Mouse (Mus musculus): Measurements from ENCODE around the gene Tnnc2. TPM values are rescaled to one million over a fixed set of nuclear protein-coding genes. Genes with fewer than 3 reads are reported as not detected.
"Not testable (repeated sequence)": the region's sequence is repeated elsewhere in the genome, so short reads cannot be mapped to it uniquely, and the experiment has no call there.

Tnnc2 gene
- polyA plus RNA-seq, 1 experiment from 2014 or later = not detected

- not testable (repeated sequence) for H3K9me3 ChIP-seq (ENCODE audit: low read depth, low read length); ATAC-seq (ENCODE audit: insufficient read depth); H3K27ac ChIP-seq (ENCODE audit: low read depth); H3K27me3 ChIP-seq (ENCODE audit: insufficient read depth, low read length); H3K4me1 ChIP-seq (ENCODE audit: insufficient read depth); H3K4me3 ChIP-seq (ENCODE audit: low read depth, low read length); H3K9ac ChIP-seq; H3K4me2 ChIP-seq
- 80% methylated on average over 6 of the region's 6 CpGs for WGBS
- peak; percentile 38 for DNase-seq
- peaks cover 61% of the 10 kb centered on the region for H3K36me3 ChIP-seq (ENCODE audit: insufficient read depth)
- TF ChIP-seq CTCF (IDR thresholded peaks at IDR 0.05; ENCODE audit: low read depth) = peak; percentile 35
Measured at GRCm38 (mm10) chr2:164798554-164798953, 18.8 kb upstream of the Tnnc2 start.

GRCm38 (mm10) chr2:164795868-164796267 is 16.1 kb upstream of the Tnnc2 start:
- H3K36me3 ChIP-seq (ENCODE audit: insufficient read depth) = peaks cover 81% of the 10 kb centered on the region
- no peak overlapping the region for H3K27ac ChIP-seq (ENCODE audit: low read depth)
- no peaks in the 10 kb centered on the region for H3K27me3 ChIP-seq (ENCODE audit: insufficient read depth, low read length)
- H3K4me2 ChIP-seq = no peak overlapping the region
- no peak for TF ChIP-seq CTCF (IDR thresholded peaks at IDR 0.05; ENCODE audit: low read depth)
- WGBS = 74% methylated on average over 4 of the region's 4 CpGs
- ATAC-seq (ENCODE audit: insufficient read depth) = no peak
- H3K9ac ChIP-seq = no peak overlapping the region
- DNase-seq = no peak
- H3K4me3 ChIP-seq (ENCODE audit: low read depth, low read length) = no peak overlapping the region
- H3K9me3 ChIP-seq (ENCODE audit: low read depth, low read length) = no peaks in the 10 kb centered on the region
- no peaks in the 10 kb centered on the region for H3K4me1 ChIP-seq (ENCODE audit: insufficient read depth)

- Histone ChIP-seq H3K4me2 (no peak overlapping the region), H3K4me3 (ENCODE audit: low read depth, low read length) (no peak overlapping the region), H3K36me3 (ENCODE audit: insufficient read depth) (peaks cover 79% of the 10 kb centered on the region), H3K4me1 (ENCODE audit: insufficient read depth) (no peaks in the 10 kb centered on the region), H3K27me3 (ENCODE audit: insufficient read depth, low read length) (no peaks in the 10 kb centered on the region), H3K9me3 (ENCODE audit: low read depth, low read length) (no peaks in the 10 kb centered on the region), H3K9ac (no peak overlapping the region), H3K27ac (ENCODE audit: low read depth) (no peak overlapping the region)
- ATAC-seq (ENCODE audit: insufficient read depth) (peak; percentile 56; the same call in 1 of the 2 replicates), DNase-seq (peak; percentile 96)
- WGBS = 27% methylated on average over 5 of the region's 5 CpGs
- TF ChIP-seq CTCF (IDR thresholded peaks at IDR 0.05; ENCODE audit: low read depth) = peak; percentile 88
Measured at GRCm38 (mm10) chr2:164794293-164794692, 14.5 kb upstream of the Tnnc2 start.

- Histone ChIP-seq H3K9ac (no peak overlapping the region), H3K36me3 (ENCODE audit: insufficient read depth) (peaks cover 80% of the 10 kb centered on the region), H3K4me3 (ENCODE audit: low read depth, low read length) (no peak overlapping the region), H3K4me1 (ENCODE audit: insufficient read depth) (no peaks in the 10 kb centered on the region), H3K4me2 (no peak overlapping the region), H3K27me3 (ENCODE audit: insufficient read depth, low read length) (no peaks in the 10 kb centered on the region), H3K9me3 (ENCODE audit: low read depth, low read length) (no peaks in the 10 kb centered on the region), H3K27ac (ENCODE audit: low read depth) (no peak overlapping the region)
- DNase-seq = peak; percentile 29
- TF ChIP-seq CTCF (IDR thresholded peaks at IDR 0.05; ENCODE audit: low read depth) = no peak; the same call in 1 of the 2 replicates
- 0 out of 2 replicates have a peak, but pooled peaks have one; percentile 15 for ATAC-seq (ENCODE audit: insufficient read depth)
- 92% methylated on average over 2 of the region's 2 CpGs for WGBS
Measured at GRCm38 (mm10) chr2:164793772-164794171, 14.0 kb upstream of the Tnnc2 start.

- no peaks in the 10 kb centered on the region for H3K9me3 ChIP-seq (ENCODE audit: low read depth, low read length)
- no peaks in the 10 kb centered on the region for H3K4me1 ChIP-seq (ENCODE audit: insufficient read depth)
- H3K9ac ChIP-seq = no peak overlapping the region
- ATAC-seq (ENCODE audit: insufficient read depth) (0 out of 2 replicates have a peak, but pooled peaks have one; percentile 13), DNase-seq (peak; percentile 77)
- H3K27me3 ChIP-seq (ENCODE audit: insufficient read depth, low read length) = no peaks in the 10 kb centered on the region
- peaks cover 79% of the 10 kb centered on the region for H3K36me3 ChIP-seq (ENCODE audit: insufficient read depth)
- H3K4me3 ChIP-seq (ENCODE audit: low read depth, low read length) = no peak overlapping the region
- H3K4me2 ChIP-seq = no peak overlapping the region
- WGBS = 65% methylated on average over 3 of the region's 3 CpGs
- H3K27ac ChIP-seq (ENCODE audit: low read depth) = no peak overlapping the region
- TF ChIP-seq CTCF (IDR thresholded peaks at IDR 0.05; ENCODE audit: low read depth) = peak; percentile 84
Measured at GRCm38 (mm10) chr2:164793236-164793635, 13.5 kb upstream of the Tnnc2 start.

GRCm38 (mm10) chr2:164792400-164793190 is 12.8 kb upstream of the Tnnc2 start:
- DNase-seq (no peak), ATAC-seq (ENCODE audit: insufficient read depth) (no peak)
- TF ChIP-seq CTCF (IDR thresholded peaks at IDR 0.05; ENCODE audit: low read depth) = no peak
- no peak overlapping the region for H3K4me2 ChIP-seq
- no peaks in the 10 kb centered on the region for H3K9me3 ChIP-seq (ENCODE audit: low read depth, low read length)
- H3K36me3 ChIP-seq (ENCODE audit: insufficient read depth) = peaks cover 74% of the 10 kb centered on the region
- H3K9ac ChIP-seq = no peak overlapping the region
- H3K27ac ChIP-seq (ENCODE audit: low read depth) = no peak overlapping the region
- H3K4me3 ChIP-seq (ENCODE audit: low read depth, low read length) = no peak overlapping the region
- WGBS = 87% methylated on average over 12 of the region's 12 CpGs
- no peaks in the 10 kb centered on the region for H3K4me1 ChIP-seq (ENCODE audit: insufficient read depth)
- H3K27me3 ChIP-seq (ENCODE audit: insufficient read depth, low read length) = no peaks in the 10 kb centered on the region

- Histone ChIP-seq H3K27me3 (ENCODE audit: insufficient read depth, low read length) (no peaks in the 10 kb centered on the region), H3K4me2 (no peak overlapping the region), H3K27ac (ENCODE audit: low read depth) (no peak overlapping the region), H3K9me3 (ENCODE audit: low read depth, low read length) (no peaks in the 10 kb centered on the region), H3K4me3 (ENCODE audit: low read depth, low read length) (no peak overlapping the region), H3K36me3 (ENCODE audit: insufficient read depth) (peaks cover 68% of the 10 kb centered on the region), H3K4me1 (ENCODE audit: insufficient read depth) (0 out of 2 replicates have a peak, but pooled peaks cover 4% of the 10 kb centered on the region), H3K9ac (no peak overlapping the region)
- DNase-seq = no peak
- no peak for ATAC-seq (ENCODE audit: insufficient read depth)
- WGBS = 92% methylated on average over 18 of the region's 18 CpGs
- no peak for TF ChIP-seq CTCF (IDR thresholded peaks at IDR 0.05; ENCODE audit: low read depth)
Measured at GRCm38 (mm10) chr2:164791841-164792261, 12.1 kb upstream of the Tnnc2 start.

Measured in lung, embryonic 14.5 days (tissue).